15 mouse cellular contexts compared by ENCODE assay signal in the genomic region with DNA sequence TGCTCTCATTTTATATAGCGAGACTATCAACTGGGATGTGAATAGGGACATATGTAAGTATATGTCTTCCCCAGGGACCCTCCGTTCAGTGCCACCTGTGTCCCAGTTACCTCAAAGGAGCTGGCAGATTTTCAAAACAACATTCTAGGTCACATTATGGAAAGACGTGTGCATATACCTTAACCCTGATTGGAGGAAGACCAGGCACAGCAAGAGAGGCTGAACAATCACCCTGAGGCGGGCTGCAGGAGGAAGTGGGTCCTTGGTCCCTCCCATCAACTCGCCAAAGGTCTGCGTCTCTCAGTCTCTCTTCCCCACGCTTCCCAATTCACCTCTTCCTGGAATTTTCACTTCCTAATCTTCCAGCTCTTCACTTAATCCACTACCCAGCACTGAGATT. TPM values are rescaled to one million over a fixed set of nuclear protein-coding genes. Genes with fewer than 3 reads are reported as not detected.
DNase-seq lines count a peak whose midpoint lies in the region; ATAC-seq and TF ChIP-seq lines count a peak whose summit lies in the region.
"Had no signal": no experiment of that assay in that cellular context is flagged by ENCODE, and none has a peak within 500 bp of the region (broad histone marks: within the 10 kb centered on the region; RNA-seq: fewer than 3 reads in every experiment).

No protein-coding gene starts in this region.

- H3K4me3 ChIP-seq in E14TG2a.4 (replicated peaks; ENCODE audit: low read length): peak overlapping the region; percentile 94
- no peak overlapping the region for H3K4me3 ChIP-seq in layer of hippocampus, adult 2 months
- no peak overlapping the region for H3K4me3 ChIP-seq in stomach, postnatal 0 days (ENCODE audit: low read depth, low read length)

- DNase-seq in cerebellum, adult 9-10 months: peak; percentile 44
- DNase-seq in cerebellum, postnatal 14 days: no peak
- peak; percentile 57 to 58 for DNase-seq in thymus, postnatal 10 days (ENCODE audit: low spot score in 2 of 2)
- DNase-seq in layer of hippocampus, adult 2 months (ENCODE audit: low spot score in 2 of 2): no peak
- DNase-seq in stomach, postnatal 0 days (ENCODE audit: low spot score): no peak
- DNase-seq in left cerebral cortex, postnatal 10 days (ENCODE audit: extremely low spot score in 1 of 2, low spot score in 2 of 2): no peak
- DNase-seq: adrenal gland, adult 8-10 months; cerebellum, postnatal 10 days; kidney, adult 18-20 months; kidney, postnatal 4 days; spleen, adult 18-20 months had no signal

- no peak overlapping the region for H3K4me2 ChIP-seq in stomach, postnatal 0 days (replicated peaks; ENCODE audit: low read depth)

- TF ChIP-seq EP300 in stomach, postnatal 0 days (optimal IDR thresholded peaks at IDR 0.05): no peak

- no peak overlapping the region for H3K27ac ChIP-seq in layer of hippocampus, adult 2 months
- H3K27ac ChIP-seq in stomach, postnatal 0 days (replicated peaks): no peak overlapping the region

- peaks cover 92% of the 10 kb centered on the region for H3K4me1 ChIP-seq in E14TG2a.4 (replicated peaks; ENCODE audit: low read depth, low read length)
- H3K4me1 ChIP-seq in stomach, postnatal 0 days (replicated peaks; ENCODE audit: control insufficient read depth, insufficient read depth): peaks cover 6% of the 10 kb centered on the region; the same call in 1 of the 2 replicates

- no peak overlapping the region for H3K9ac ChIP-seq in stomach, postnatal 0 days (ENCODE audit: low read length)

- peak; percentile 55 for ATAC-seq in megakaryocyte, adult 5-6 weeks (ENCODE audit: poor library complexity, severe bottlenecking)
- no peak for ATAC-seq in stomach, postnatal 0 days (ENCODE audit: low FRiP score, low TSS enrichment)

- intact Hi-C loops in left cerebral cortex, postnatal 10 days (cut with DNase I): no loop called here

- H3K9me3 ChIP-seq in E14TG2a.4 (ENCODE audit: low read length): no peaks in the 10 kb centered on the region
- H3K9me3 ChIP-seq in stomach, postnatal 0 days (ENCODE audit: control insufficient read depth, low read length): no peaks in the 10 kb centered on the region
- H3K9me3 ChIP-seq: embryonic facial prominence, embryonic 12.5 days; hindbrain, embryonic 10.5 days had no signal

- 68% methylated on average over 7 of the region's 7 CpGs for WGBS in stomach, postnatal 0 days

- TF ChIP-seq CTCF in E14TG2a.4 (conservative IDR thresholded peaks at IDR 0.05; ENCODE audit: low read length): no peak
- no peak for TF ChIP-seq CTCF in layer of hippocampus, adult 2 months (conservative IDR thresholded peaks at IDR 0.05)
- TF ChIP-seq CTCF in stomach, postnatal 0 days (IDR thresholded peaks at IDR 0.05; ENCODE audit: low read depth): no peak

- peaks cover 8% of the 10 kb centered on the region for H3K36me3 ChIP-seq in E14TG2a.4 (ENCODE audit: insufficient read depth, low read length)
- H3K36me3 ChIP-seq in stomach, postnatal 0 days (ENCODE audit: control insufficient read depth, insufficient read depth, low read length): no peaks in the 10 kb centered on the region
- H3K36me3 ChIP-seq: embryonic facial prominence, embryonic 12.5 days; hindbrain, embryonic 10.5 days had no signal

- H3K27me3 ChIP-seq in E14TG2a.4 (ENCODE audit: insufficient read depth, low read length): no peaks in the 10 kb centered on the region
- no peaks in the 10 kb centered on the region for H3K27me3 ChIP-seq in stomach, postnatal 0 days (ENCODE audit: control insufficient read depth, insufficient read depth, low read length)
- H3K27me3 ChIP-seq: embryonic facial prominence, embryonic 12.5 days had no signal

RNA-seq across cellular contexts. Expression of a gene that starts 5.8 kb away (rescaled TPM):
- 28.3 and 32.6 TPM in 2 replicates for total RNA-seq in megakaryocyte, adult 5-6 weeks (2015)
- 26.7 and 47.2 TPM in 2 replicates for total RNA-seq in megakaryocyte, adult 5-6 weeks (2017)
- total RNA-seq in layer of hippocampus, adult 2 months (2021): 10 to 100 TPM; 33.0 to 33.1 TPM
- 14.7 and 15.5 TPM in 2 replicates for polyA plus RNA-seq in stomach, postnatal 0 days (2015; fragmentation: Nextera tagmentation; extraction: Ambion mirVana)
- 10 to 100 TPM; 28.2 to 31.0 TPM for total RNA-seq in left cerebral cortex, postnatal 10 days (2021)

RNA-seq across cellular contexts. Expression of a gene that starts 54.7 kb away (rescaled TPM):
- 52.7 and 58.3 TPM in 2 replicates for total RNA-seq in megakaryocyte, adult 5-6 weeks (2015)
- 1.8 and 6.0 TPM in 2 replicates for total RNA-seq in megakaryocyte, adult 5-6 weeks (2017)
- 1 to 10 TPM; 3.9 to 4.0 TPM for total RNA-seq in layer of hippocampus, adult 2 months (2021)
- 185 and 206 TPM in 2 replicates for polyA plus RNA-seq in stomach, postnatal 0 days (2015; fragmentation: Nextera tagmentation; extraction: Ambion mirVana)
- 10 to 100 TPM in 1 of 2 experiments, 1 to 10 TPM in 1; 9.7 to 10.2 TPM for total RNA-seq in left cerebral cortex, postnatal 10 days (2021)

Comparison
In these comparisons a context has a peak if more than half of its experiments do, and no peak if none do; other contexts are left out.
1. DNase-seq: peak in cerebellum, adult 9-10 months (single experiment) and thymus, postnatal 10 days (2 of 2); none in cerebellum, postnatal 14 days (0 of 2), layer of hippocampus, adult 2 months (0 of 2), stomach, postnatal 0 days (single experiment) and left cerebral cortex, postnatal 10 days (0 of 2).